Mouse (Mus musculus) gonadal fat pad, adult 2 months (tissue): ENCODE results near the gene Rapgef5. TPM values are rescaled to one million over a fixed set of nuclear protein-coding genes. Genes with fewer than 3 reads are reported as not detected.

Source experiments
- DNase-seq: peaks from one replicate; pipeline ENCODE4 v3.0.0-alpha.2; 2012; ENCODE audit warnings: low read depth
- polyA plus RNA-seq: library from polyadenylated mRNA; depleted of rRNA; stranded (reverse); fragments of >200 nt; gene quantifications from 2 replicates; pipeline ENCODE4 v1.2.3, GENCODE M21; 2012

Gene Rapgef5
- polyA plus RNA-seq, 1 experiment = 11.5 TPM

- no peak for DNase-seq
Observed at GRCm38 (mm10) chr12:117712474-117712873, 196.2 kb downstream of the Rapgef5 start.

GRCm38 (mm10) chr12:117713616-117714015 is 197.3 kb downstream of the Rapgef5 start:
- no peak for DNase-seq

- DNase-seq = no peak
Observed at GRCm38 (mm10) chr12:117720794-117721747, 204.8 kb downstream of the Rapgef5 start.

GRCm38 (mm10) chr12:117721748-117722150 is 205.5 kb downstream of the Rapgef5 start:
- DNase-seq = no peak

- DNase-seq = no peak
Observed at GRCm38 (mm10) chr12:117725011-117725410, 208.7 kb downstream of the Rapgef5 start.

GRCm38 (mm10) chr12:117727481-117728177 is 211.3 kb downstream of the Rapgef5 start:
- DNase-seq = no peak

GRCm38 (mm10) chr12:117728178-117728611 is 211.9 kb downstream of the Rapgef5 start:
- no peak for DNase-seq

- no peak for DNase-seq
Observed at GRCm38 (mm10) chr12:117733611-117734010, 217.3 kb downstream of the Rapgef5 start.

GRCm38 (mm10) chr12:117736130-117736529 is 219.9 kb downstream of the Rapgef5 start:
- DNase-seq = no peak

GRCm38 (mm10) chr12:117736928-117737327 is 220.6 kb downstream of the Rapgef5 start:
- no peak for DNase-seq

GRCm38 (mm10) chr12:117737332-117738031 is 221.2 kb downstream of the Rapgef5 start:
- no peak for DNase-seq

GRCm38 (mm10) chr12:117742487-117742886 is 226.2 kb downstream of the Rapgef5 start:
- no peak for DNase-seq

- no peak for DNase-seq
Observed at GRCm38 (mm10) chr12:117744580-117745483, 228.6 kb downstream of the Rapgef5 start.

- no peak for DNase-seq
Observed at GRCm38 (mm10) chr12:117746611-117747010, 230.3 kb downstream of the Rapgef5 start.

GRCm38 (mm10) chr12:117751045-117751444 is 234.8 kb downstream of the Rapgef5 start:
- DNase-seq = no peak

GRCm38 (mm10) chr12:117751520-117752383 is 235.5 kb downstream of the Rapgef5 start:
- no peak for DNase-seq

GRCm38 (mm10) chr12:117756010-117756409 is 239.7 kb downstream of the Rapgef5 start:
- DNase-seq = no peak

- DNase-seq = no peak
Observed at GRCm38 (mm10) chr12:117760373-117760772, 244.1 kb downstream of the Rapgef5 start.

GRCm38 (mm10) chr12:117760846-117761245 is 244.6 kb downstream of the Rapgef5 start:
- DNase-seq = no peak

- no peak for DNase-seq
Observed at GRCm38 (mm10) chr12:117761698-117762097, 245.4 kb downstream of the Rapgef5 start.
